Mouse (Mus musculus) left cerebral cortex, postnatal 25 days (tissue): ENCODE measurements around the gene Enpep. TPM values are rescaled to one million over a fixed set of nuclear protein-coding genes. Genes with fewer than 3 reads are reported as not detected.

ENCODE experiments used
- DNase-seq, 2 experiments: peaks; one replicate each; pipeline ENCODE4 v3.0.0; 2022; ENCODE audit warnings: low spot score in 2 of 2, mixed read lengths in 1 of 2
- intact Hi-C: fragments of 180-260 bp; cut with DNase I; formaldehyde crosslinking; loops from one replicate; pipeline ENCODE4 v1.15.1; 2025
- total RNA-seq, 2 experiments: library from RNA; stranded (reverse); gene quantifications; 2 replicates each; pipeline ENCODE4 v1.2.3; 2021

Gene Enpep
- total RNA-seq: 1 to 10 TPM; 1.3 to 1.7 TPM

- DNase-seq: peak in 1 of 2 experiments; percentile 2
- intact Hi-C loops: no loop called here
These were observed at the start of gene Enpep for GRCm38 (mm10) chr3:129332586-129332985. Gene Enpep, minus strand, starts transcription at chr3:129332720.

- intact Hi-C loops: no loop called here
- no peak for DNase-seq
These were observed 46.6 kb upstream of the Enpep start for GRCm38 (mm10) chr3:129379109-129379508.

- DNase-seq: no peak
- intact Hi-C loops: no loop called here
These were observed 42.6 kb upstream of the Enpep start for GRCm38 (mm10) chr3:129375087-129375486.

- intact Hi-C loops: no loop called here
- no peak for DNase-seq
These were observed 40.6 kb upstream of the Enpep start for GRCm38 (mm10) chr3:129373108-129373507.

GRCm38 (mm10) chr3:129369491-129369890, 37.0 kb upstream of the Enpep start:
- intact Hi-C loops: no loop called here
- DNase-seq: no peak

- DNase-seq: no peak
- intact Hi-C loops: no loop called here
These were observed 33.4 kb upstream of the Enpep start for GRCm38 (mm10) chr3:129365919-129366318.

- intact Hi-C loops: no loop called here
- DNase-seq: no peak
These were observed 32.4 kb upstream of the Enpep start for GRCm38 (mm10) chr3:129364818-129365390.

GRCm38 (mm10) chr3:129363426-129363825, 30.9 kb upstream of the Enpep start:
- no peak for DNase-seq

GRCm38 (mm10) chr3:129358115-129358514, 25.6 kb upstream of the Enpep start:
- no peak for DNase-seq
- intact Hi-C loops: no loop called here

More at GRCm38 (mm10) chr3:129363426-129363825, 30.9 kb upstream of the Enpep start:
- intact Hi-C loops: no loop called here

GRCm38 (mm10) chr3:129353901-129354300, 21.4 kb upstream of the Enpep start:
- intact Hi-C loops: no loop called here
- DNase-seq: no peak

GRCm38 (mm10) chr3:129351320-129351877, 18.9 kb upstream of the Enpep start:
- DNase-seq: no peak
- intact Hi-C loops: no loop called here

- no peak for DNase-seq
These were observed 14.8 kb upstream of the Enpep start for GRCm38 (mm10) chr3:129347277-129347676.

GRCm38 (mm10) chr3:129342767-129343166, 10.2 kb upstream of the Enpep start:
- intact Hi-C loops: no loop called here
- DNase-seq: no peak

More at GRCm38 (mm10) chr3:129347277-129347676, 14.8 kb upstream of the Enpep start:
- intact Hi-C loops: no loop called here

- no peak for DNase-seq
- intact Hi-C loops: no loop called here
These were observed 8.5 kb upstream of the Enpep start for GRCm38 (mm10) chr3:129341066-129341465.

- no peak for DNase-seq
- intact Hi-C loops: no loop called here
These were observed 6.0 kb upstream of the Enpep start for GRCm38 (mm10) chr3:129338296-129339091.

- intact Hi-C loops: no loop called here
- no peak for DNase-seq
These were observed 378 bp downstream of the Enpep start for GRCm38 (mm10) chr3:129332142-129332541.

- intact Hi-C loops: no loop called here
- DNase-seq: no peak
These were observed 1.1 kb downstream of the Enpep start for GRCm38 (mm10) chr3:129331427-129331826.

GRCm38 (mm10) chr3:129328056-129328455, 4.5 kb downstream of the Enpep start:
- DNase-seq: no peak
- intact Hi-C loops: no loop called here

- intact Hi-C loops: no loop called here
These were observed 10.9 kb downstream of the Enpep start for GRCm38 (mm10) chr3:129321585-129321984.

GRCm38 (mm10) chr3:129317032-129317729, 15.3 kb downstream of the Enpep start:
- no peak for DNase-seq
- intact Hi-C loops: no loop called here

More at GRCm38 (mm10) chr3:129321585-129321984, 10.9 kb downstream of the Enpep start:
- DNase-seq: no peak
